Mouse (Mus musculus) lung, postnatal 0 days (tissue): ENCODE measurements around the gene 1700093K21Rik.

Experiments
- CTCF ChIP-seq: IDR thresholded peaks from 2 replicates; pipeline ENCODE4 v1.5.1; 2016; ENCODE audit warnings: antibody characterized with exemption, mild to moderate bottlenecking
- EP300 ChIP-seq: IDR thresholded peaks from 2 replicates; pipeline ENCODE4 v1.6.1; 2016; ENCODE audit warnings: antibody characterized with exemption, mild to moderate bottlenecking, control low read depth

DNA sequence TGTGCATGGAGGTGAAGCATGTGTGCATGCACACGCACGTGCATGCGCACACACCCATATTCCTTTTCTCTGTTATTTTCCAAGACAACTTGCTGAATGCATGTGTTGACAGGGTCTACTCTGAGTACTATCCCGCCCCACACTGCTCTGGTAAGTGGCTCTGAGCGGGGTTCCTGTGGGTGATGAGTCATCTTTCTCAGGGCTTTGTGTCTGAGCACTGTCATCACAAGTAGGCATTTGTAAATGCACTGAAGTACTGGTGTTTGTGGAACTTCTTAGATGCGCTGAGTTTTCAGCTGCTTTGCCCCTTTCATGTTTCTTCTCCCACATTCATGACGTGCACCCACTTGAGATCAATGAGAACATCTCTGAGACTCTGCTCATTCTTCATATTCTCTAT lies 49.2 kb upstream of the 1700093K21Rik start:
- TF ChIP-seq CTCF, result no peak
- TF ChIP-seq EP300, result no peak
